Mouse (Mus musculus) lung, embryonic 16.5 days (tissue): ENCODE data around the gene Gm16181. TPM values are rescaled to one million over a fixed set of nuclear protein-coding genes. Genes with fewer than 3 reads are reported as not detected.

Experiments
- ATAC-seq: fragments of 200-750 bp; cut with Nextera tagmentation; 2 replicates; pipeline ENCODE4 v1.8.0; 2017; ENCODE audit warnings: low read depth, mild to moderate bottlenecking, moderate library complexity
- H3K27ac ChIP-seq: fragments of 300-500 bp; sonication (generic); 2 replicates; pipeline ENCODE4 v1.5.1; 2014; ENCODE audit warnings: mild to moderate bottlenecking, control low read depth, low read length
- H3K27me3 ChIP-seq: fragments of 300-500 bp; sonication (generic); 2 replicates; pipeline ENCODE4 v1.6.1; 2014; ENCODE audit warnings: low read depth, low read length, mixed read lengths; ENCODE audit not compliant: control insufficient read depth, insufficient read depth
- H3K36me3 ChIP-seq: fragments of 300-500 bp; sonication (generic); 2 replicates; pipeline ENCODE4 v1.6.1; 2014; ENCODE audit warnings: low read length; ENCODE audit not compliant: control insufficient read depth, insufficient read depth
- H3K4me1 ChIP-seq: fragments of 300-500 bp; sonication (generic); replicated peaks from 2 replicates; pipeline ENCODE4 v1.6.1; 2014; ENCODE audit warnings: low read length, mixed read lengths; ENCODE audit not compliant: control insufficient read depth, insufficient read depth
- H3K4me2 ChIP-seq: fragments of 300-500 bp; sonication (generic); 2 replicates; pipeline ENCODE4 v1.6.1; 2014; ENCODE audit warnings: low read depth, low read length, control low read depth
- H3K4me3 ChIP-seq: fragments of 300-500 bp; sonication (generic); 2 replicates; pipeline ENCODE4 v1.5.1; 2014; ENCODE audit warnings: mild to moderate bottlenecking, low read length, control low read depth
- H3K9ac ChIP-seq: fragments of 300-500 bp; sonication (generic); 2 replicates; pipeline ENCODE4 v1.6.1; 2014; ENCODE audit warnings: low read length, control low read depth
- H3K9me3 ChIP-seq: fragments of 300-500 bp; sonication (generic); 2 replicates; pipeline ENCODE4 v1.6.1; 2016; ENCODE audit warnings: low read length; ENCODE audit not compliant: control insufficient read depth
- WGBS: fragments of 180-500 bp; shearing (Covaris S2); extraction: QIAGEN DNeasy Blood & Tissue Kit; methylation state at CpG from one replicate; pipeline ENCODE4 v1.1.7; 2014; 5-methylcytosine and 5-hydroxymethylcytosine counted together
- polyA plus RNA-seq: library from polyadenylated mRNA; unstranded; fragments of >200 nt; fragmentation: Nextera tagmentation; extraction: Ambion mirVana; gene quantifications from 2 replicates; pipeline ENCODE4 v1.2.1, GENCODE M21; 2015

Gm16181 gene
- polyA plus RNA-seq, 1 experiment from 2014 or later: 1.2 TPM

DNA sequence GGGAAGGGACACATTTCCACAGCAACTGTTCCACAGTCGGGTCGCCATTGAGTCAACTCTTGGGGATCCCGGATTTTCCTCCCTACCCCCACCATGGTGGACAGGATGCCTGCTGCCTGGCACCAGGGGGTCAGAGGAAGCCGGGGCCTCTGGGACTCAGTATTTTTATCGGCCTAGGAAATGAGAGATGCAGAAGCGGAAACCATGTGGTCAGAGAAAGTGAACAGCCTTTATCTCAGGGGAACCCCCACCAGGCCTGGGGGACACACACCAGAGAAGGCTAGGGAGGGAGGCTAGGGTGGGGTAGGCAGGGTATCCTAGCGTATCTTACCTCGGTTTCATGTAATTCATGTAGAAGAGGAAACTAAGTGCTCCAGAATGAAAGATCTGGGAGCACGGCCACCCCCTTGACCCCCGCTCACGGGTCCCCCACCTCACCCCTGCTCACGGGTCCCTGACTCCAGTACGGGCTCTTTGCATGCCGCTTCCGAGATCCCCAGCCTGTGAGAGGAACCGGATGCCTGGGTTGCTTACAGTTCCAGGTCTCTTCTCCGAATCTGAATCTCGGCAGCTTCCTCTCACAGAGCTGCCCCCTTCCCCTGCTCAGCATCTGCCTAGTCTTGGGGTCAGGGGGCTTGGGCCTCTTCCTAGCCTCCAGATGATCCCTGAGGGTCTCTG is 2.0 kb upstream of the Gm16181 start:
- H3K27ac ChIP-seq: peak overlapping the region; percentile 77
- 71% methylated on average over 18 of the region's 18 CpGs for WGBS
- ATAC-seq: peak; percentile 63
- H3K4me1 ChIP-seq: peaks cover 8% of the 10 kb centered on the region; the same call in 1 of the 2 replicates
- H3K4me3 ChIP-seq: no peak overlapping the region
- no peak overlapping the region for H3K4me2 ChIP-seq
- H3K27me3 ChIP-seq: no peaks in the 10 kb centered on the region
- H3K9me3 ChIP-seq: no peaks in the 10 kb centered on the region
- peaks cover 2% of the 10 kb centered on the region; the same call in 1 of the 2 replicates for H3K36me3 ChIP-seq
- no peak overlapping the region for H3K9ac ChIP-seq

DNA sequence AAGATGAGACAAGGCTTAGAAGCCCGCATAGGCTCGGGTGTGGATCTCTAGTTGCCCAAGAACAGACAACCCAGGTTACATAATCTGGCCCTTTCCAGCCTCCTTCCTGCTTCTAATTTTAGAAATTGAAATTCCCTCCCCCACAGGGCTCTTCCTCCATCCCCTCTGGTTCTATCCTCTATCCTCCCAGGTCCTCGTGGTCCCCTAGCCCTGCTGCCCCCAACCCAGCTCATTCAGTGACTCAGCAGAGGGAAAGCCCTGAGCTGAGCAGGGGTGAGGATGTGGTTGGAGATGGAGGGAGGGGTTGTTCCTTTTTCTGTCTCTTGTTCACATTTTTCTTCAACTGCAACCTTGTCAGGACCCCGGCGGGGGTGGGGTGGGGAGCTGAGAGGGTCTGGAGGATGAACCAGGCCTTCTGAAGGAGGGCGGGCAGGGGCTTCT is 1.0 kb upstream of the Gm16181 start:
- Histone ChIP-seq H3K4me2 (no peak overlapping the region), H3K9ac (no peak overlapping the region), H3K36me3 (peaks cover 2% of the 10 kb centered on the region; the same call in 1 of the 2 replicates), H3K9me3 (no peaks in the 10 kb centered on the region), H3K27me3 (no peaks in the 10 kb centered on the region), H3K27ac (peak overlapping the region; percentile 77), H3K4me3 (no peak overlapping the region), H3K4me1 (peaks cover 8% of the 10 kb centered on the region; the same call in 1 of the 2 replicates)
- no peak for ATAC-seq
- 71% methylated on average over 6 of the region's 6 CpGs for WGBS

DNA sequence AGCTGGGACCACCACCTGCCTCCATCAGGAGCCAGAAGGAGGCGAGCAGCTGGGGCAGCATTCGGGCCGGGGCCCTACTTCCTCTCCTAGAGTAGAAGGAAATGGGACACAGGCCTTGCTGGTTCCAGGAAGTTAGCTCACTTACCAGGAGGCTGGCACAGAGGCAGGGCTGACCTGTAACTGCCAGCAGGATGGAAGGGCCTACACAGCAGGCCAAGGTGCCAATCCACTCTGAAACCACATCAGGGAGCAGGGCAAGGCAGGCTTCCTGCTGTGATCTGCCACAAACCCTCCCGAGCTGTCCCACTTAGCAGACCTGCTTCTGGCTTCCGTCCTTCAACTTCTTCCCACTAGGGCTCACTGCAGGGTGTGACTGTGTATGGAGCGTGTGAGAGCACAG is 1.7 kb downstream of the Gm16181 start:
- Histone ChIP-seq H3K4me2 (no peak overlapping the region), H3K27ac (peak overlapping the region; percentile 71), H3K9me3 (no peaks in the 10 kb centered on the region), H3K36me3 (peaks cover 11% of the 10 kb centered on the region), H3K27me3 (no peaks in the 10 kb centered on the region), H3K9ac (no peak overlapping the region), H3K4me3 (no peak overlapping the region), H3K4me1 (peaks cover 8% of the 10 kb centered on the region)
- no peak for ATAC-seq
- 60% methylated on average over 6 of the region's 6 CpGs for WGBS

DNA sequence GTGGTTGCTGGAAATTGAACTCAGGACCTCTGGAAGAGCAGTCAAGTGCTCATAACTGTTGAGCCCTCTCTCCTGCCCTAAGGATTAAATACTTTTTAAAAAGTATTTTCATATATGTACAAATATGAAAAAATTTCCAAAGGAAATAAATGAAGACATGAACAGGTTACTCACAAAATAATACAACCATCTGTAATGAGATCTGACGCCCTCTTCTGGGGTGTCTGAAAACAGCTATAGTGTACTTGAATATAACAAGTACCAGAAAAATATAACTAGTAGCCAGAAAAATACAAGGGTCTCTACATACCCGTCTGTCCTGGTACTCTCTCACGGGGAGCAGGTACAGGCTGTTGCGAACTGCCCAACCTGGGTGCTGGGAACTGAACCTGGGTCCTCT is 4.0 kb downstream of the Gm16181 start:
- ATAC-seq: no peak
- 96% methylated on average over 4 of the region's 4 CpGs for WGBS
- no peaks in the 10 kb centered on the region for H3K27me3 ChIP-seq
- H3K4me2 ChIP-seq: no peak overlapping the region
- H3K9ac ChIP-seq: no peak overlapping the region
- peaks cover 27% of the 10 kb centered on the region for H3K36me3 ChIP-seq
- H3K4me3 ChIP-seq: no peak overlapping the region
- H3K27ac ChIP-seq: no peak overlapping the region
- H3K9me3 ChIP-seq: no peaks in the 10 kb centered on the region
- H3K4me1 ChIP-seq: peaks cover 8% of the 10 kb centered on the region

DNA sequence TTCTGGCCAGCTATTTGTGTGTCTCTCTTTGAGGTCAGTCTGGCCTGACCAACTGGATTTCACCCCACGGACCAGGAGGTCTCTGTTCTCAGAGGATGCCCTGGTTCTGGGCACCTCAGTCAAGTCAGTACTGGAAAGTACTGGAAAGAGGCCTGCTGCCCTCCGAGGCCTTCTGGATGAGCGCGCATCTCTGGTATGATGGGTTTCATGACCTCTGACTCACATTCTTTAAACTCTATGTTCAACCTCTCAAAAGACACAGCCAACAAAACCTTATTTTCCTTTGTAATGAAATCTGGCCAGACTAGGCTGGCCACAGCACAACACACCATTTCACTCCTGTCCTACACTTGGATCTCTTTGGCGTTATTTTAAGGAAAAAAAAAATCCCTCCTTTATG is 4.8 kb downstream of the Gm16181 start:
- peaks cover 30% of the 10 kb centered on the region for H3K36me3 ChIP-seq
- H3K27me3 ChIP-seq: no peaks in the 10 kb centered on the region
- H3K4me2 ChIP-seq: no peak overlapping the region
- no peak overlapping the region for H3K4me3 ChIP-seq
- 94% methylated on average over 5 of the region's 5 CpGs for WGBS
- no peak for ATAC-seq
- peaks cover under 1% of the 10 kb centered on the region for H3K4me1 ChIP-seq
- no peak overlapping the region for H3K9ac ChIP-seq
- no peak overlapping the region for H3K27ac ChIP-seq
- H3K9me3 ChIP-seq: no peaks in the 10 kb centered on the region

DNA sequence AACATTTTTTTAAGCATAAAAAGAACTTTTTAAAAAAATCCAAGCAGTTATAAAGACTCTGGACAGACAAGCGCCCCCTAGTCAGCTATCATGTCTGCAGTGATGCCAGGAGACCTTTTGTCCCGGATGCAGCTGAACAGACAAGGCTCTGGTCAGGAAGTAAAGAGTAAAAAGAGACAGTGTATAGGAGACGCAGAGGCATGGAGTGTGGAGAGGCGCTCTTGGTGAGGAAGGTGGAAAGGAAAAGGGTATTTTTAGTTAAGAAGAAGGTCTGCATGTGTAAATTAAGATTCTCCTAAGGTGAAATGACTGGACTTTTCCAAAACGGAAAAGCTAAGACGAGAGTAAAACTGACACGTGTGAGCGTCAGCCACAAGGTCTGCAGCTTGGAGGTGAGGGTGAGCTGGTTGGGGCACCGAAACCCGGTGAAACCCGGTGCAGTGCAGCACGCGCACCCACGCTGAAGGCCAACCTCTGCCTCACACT is 6.0 kb downstream of the Gm16181 start:
- H3K4me2 ChIP-seq: no peak overlapping the region
- no peak for ATAC-seq
- WGBS: 79% methylated on average over 14 of the region's 14 CpGs
- peaks cover 37% of the 10 kb centered on the region for H3K36me3 ChIP-seq
- no peaks in the 10 kb centered on the region for H3K27me3 ChIP-seq
- H3K9ac ChIP-seq: no peak overlapping the region
- no peak overlapping the region for H3K4me3 ChIP-seq
- H3K27ac ChIP-seq: no peak overlapping the region
- H3K4me1 ChIP-seq: no peaks in the 10 kb centered on the region; the same call in 1 of the 2 replicates
- H3K9me3 ChIP-seq: no peaks in the 10 kb centered on the region

DNA sequence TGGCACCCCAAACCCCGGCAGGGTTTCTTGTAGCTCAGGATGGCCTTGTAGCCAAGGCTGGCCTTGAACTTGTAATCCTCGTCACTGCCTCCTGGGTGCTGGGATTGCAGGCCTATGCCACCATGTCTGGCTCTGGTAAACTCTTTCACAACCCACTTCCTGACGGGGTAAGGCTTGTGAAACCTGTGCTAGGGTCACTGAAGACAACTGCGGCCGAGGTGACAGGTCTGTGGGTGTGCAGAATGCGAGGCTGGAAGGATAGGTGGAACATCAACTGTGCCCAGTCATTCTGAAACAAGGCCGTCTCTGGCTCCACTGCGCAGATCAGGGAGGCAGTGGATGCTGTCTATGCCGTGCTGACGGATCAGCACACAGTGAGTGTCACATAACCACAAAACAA is 10.4 kb downstream of the Gm16181 start:
- no peak for ATAC-seq
- H3K9me3 ChIP-seq: no peaks in the 10 kb centered on the region
- H3K4me2 ChIP-seq: no peak overlapping the region
- peaks cover 24% of the 10 kb centered on the region for H3K4me1 ChIP-seq
- no peaks in the 10 kb centered on the region for H3K27me3 ChIP-seq
- H3K4me3 ChIP-seq: no peak overlapping the region
- H3K9ac ChIP-seq: no peak overlapping the region
- peaks cover 30% of the 10 kb centered on the region for H3K36me3 ChIP-seq
- no peak overlapping the region for H3K27ac ChIP-seq
- 86% methylated on average over 10 of the region's 10 CpGs for WGBS

DNA sequence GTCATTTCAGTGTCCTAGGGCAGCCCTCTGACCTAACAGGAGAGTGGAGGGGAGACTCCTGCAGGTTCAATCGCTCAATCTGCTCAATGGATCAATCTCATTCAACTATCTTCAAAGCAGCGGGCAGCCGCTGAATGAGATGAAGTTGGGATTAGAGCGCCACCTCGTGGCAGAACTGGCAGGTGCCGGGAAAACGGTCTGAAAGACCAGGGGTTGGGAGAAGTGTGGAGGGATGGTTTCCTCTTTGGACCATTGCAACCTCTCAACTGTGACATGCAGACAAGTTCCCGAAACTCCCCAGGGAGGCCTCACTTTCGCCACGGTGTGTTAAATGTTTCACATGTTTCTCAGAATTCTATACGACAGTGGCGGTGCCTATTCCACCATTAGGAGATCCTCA is 11.4 kb downstream of the Gm16181 start:
- H3K9me3 ChIP-seq: no peaks in the 10 kb centered on the region
- H3K27me3 ChIP-seq: no peaks in the 10 kb centered on the region
- H3K4me2 ChIP-seq: no peak overlapping the region
- ATAC-seq: no peak
- peaks cover 28% of the 10 kb centered on the region for H3K4me1 ChIP-seq
- no peak overlapping the region for H3K9ac ChIP-seq
- H3K27ac ChIP-seq: peak overlapping the region; percentile 5; the same call in 1 of the 2 replicates
- H3K4me3 ChIP-seq: no peak overlapping the region
- peaks cover 27% of the 10 kb centered on the region for H3K36me3 ChIP-seq
- 15% methylated on average over 12 of the region's 12 CpGs for WGBS

DNA sequence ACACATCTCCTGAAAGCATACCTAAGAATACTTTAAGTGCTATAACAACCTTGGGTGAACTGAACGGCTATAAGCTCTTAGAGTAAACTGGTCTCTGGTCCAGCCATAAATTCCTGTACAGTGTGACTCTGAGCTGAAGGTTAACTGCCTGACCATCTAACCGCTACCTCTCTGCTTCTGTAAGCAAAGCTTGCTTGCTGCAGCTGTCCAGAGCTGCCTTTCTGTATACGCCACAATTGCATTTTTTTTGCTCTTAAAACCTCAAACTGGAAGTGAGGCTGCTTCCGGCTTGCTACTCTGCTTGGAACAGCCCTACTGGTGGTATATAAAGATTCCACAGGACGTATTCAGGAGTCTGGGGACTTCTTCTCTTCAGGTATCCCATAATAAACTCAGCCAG is 12.0 kb downstream of the Gm16181 start:
- Histone ChIP-seq H3K4me2 (no peak overlapping the region), H3K36me3 (peaks cover 25% of the 10 kb centered on the region), H3K9me3 (no peaks in the 10 kb centered on the region), H3K4me3 (no peak overlapping the region), H3K27me3 (no peaks in the 10 kb centered on the region), H3K4me1 (peaks cover 28% of the 10 kb centered on the region), H3K9ac (peak overlapping the region; percentile 5; the same call in 1 of the 2 replicates), H3K27ac (peak overlapping the region; percentile 99)
- ATAC-seq: no peak
- WGBS: 69% methylated on average over 5 of the region's 5 CpGs
